Mouse (Mus musculus) erythroblast, adult 5-6 weeks (primary cell): ENCODE data around the gene Lrrc38. TPM values are rescaled to one million over a fixed set of nuclear protein-coding genes. Genes with fewer than 3 reads are reported as not detected.

Experiments used
- total RNA-seq, 2 experiments: library from RNA; stranded (forward) in 1 of 2; stranded (reverse) in 1 of 2; fragments of 150-400 nt in 1 of 2; fragments of 200-764, 138-1000 nt in 1 of 2; gene quantifications; 2 replicates each; pipeline versions ENCODE4 v1.2.3 to v1.2.4; 2015 to 2017; ENCODE audit warnings: low replicate concordance in 2 of 2

Lrrc38 gene
- total RNA-seq, 2 experiments from 2014 or later: not detected

Other genes with a start within 250 kb of the Lrrc38 start
- 8.6 and 15.0 TPM in 2 replicates for gene Prdm2, start 136.8 kb upstream of the Lrrc38 start, total RNA-seq (2015; ENCODE audit: low replicate concordance)
- 8.2 and 8.4 TPM in 2 replicates for gene Prdm2, start 136.8 kb upstream of the Lrrc38 start, total RNA-seq (2017; ENCODE audit: low replicate concordance)
- gene Pdpn, start 50.2 kb upstream of the Lrrc38 start, total RNA-seq (2015; ENCODE audit: low replicate concordance): 0.84 TPM in 1 of 2 replicates, not detected in the other
- 0.42 TPM in 1 of 2 replicates, not detected in the other for gene Pdpn, start 50.2 kb upstream of the Lrrc38 start, total RNA-seq (2017; ENCODE audit: low replicate concordance)
- not detected in 2 replicates for gene Pramel1, start 44.7 kb downstream of the Lrrc38 start, total RNA-seq (2015; ENCODE audit: low replicate concordance)
- not detected in 2 replicates for gene Pramel1, start 44.7 kb downstream of the Lrrc38 start, total RNA-seq (2017; ENCODE audit: low replicate concordance)
- 2.5 and 4.4 TPM in 2 replicates for gene Pramef8, start 62.7 kb downstream of the Lrrc38 start, total RNA-seq (2015; ENCODE audit: low replicate concordance)
- gene Pramef8, start 62.7 kb downstream of the Lrrc38 start, total RNA-seq (2017; ENCODE audit: low replicate concordance): 4.3 and 4.9 TPM in 2 replicates
- not detected in 2 replicates for gene Oog4, start 100.6 kb downstream of the Lrrc38 start, total RNA-seq (2015; ENCODE audit: low replicate concordance)
- gene Oog4, start 100.6 kb downstream of the Lrrc38 start, total RNA-seq (2017; ENCODE audit: low replicate concordance): not detected in 2 replicates
- not detected in 2 replicates for gene Gm13043, start 161.6 kb downstream of the Lrrc38 start, total RNA-seq (2015; ENCODE audit: low replicate concordance)
- not detected in 2 replicates for gene Gm13043, start 161.6 kb downstream of the Lrrc38 start, total RNA-seq (2017; ENCODE audit: low replicate concordance)
- gene Gm13040, start 186.2 kb downstream of the Lrrc38 start, total RNA-seq (2015; ENCODE audit: low replicate concordance): not detected in 2 replicates
- not detected in 2 replicates for gene Gm13040, start 186.2 kb downstream of the Lrrc38 start, total RNA-seq (2017; ENCODE audit: low replicate concordance)
- gene BC080695, start 201.9 kb downstream of the Lrrc38 start, total RNA-seq (2015; ENCODE audit: low replicate concordance): not detected in 2 replicates
- gene BC080695, start 201.9 kb downstream of the Lrrc38 start, total RNA-seq (2017; ENCODE audit: low replicate concordance): not detected in 2 replicates
- not detected in 2 replicates for gene Gm13057, start 202.0 kb downstream of the Lrrc38 start, total RNA-seq (2015; ENCODE audit: low replicate concordance)
- gene Gm13057, start 202.0 kb downstream of the Lrrc38 start, total RNA-seq (2017; ENCODE audit: low replicate concordance): not detected in 2 replicates